Mouse (Mus musculus) CD4-positive, CD25-positive, alpha-beta regulatory T cell, adult 2 months (primary cell): ENCODE results near the gene Rbbp9.

Source experiments
- DNase-seq: peaks from one replicate; pipeline ENCODE4 v3.0.0-alpha.2; 2012; ENCODE audit warnings: low read depth, low spot score

Rbbp9 gene

GRCm38 (mm10) chr2:144502134-144502533, 48.5 kb downstream of the Rbbp9 start:
- no peak for DNase-seq
